Mouse (Mus musculus) mouse embryonic stem cell (cell line): ENCODE measurements around the gene Adgre5.

ENCODE experiments used
- in situ Hi-C, 2 experiments: fragments of 300-500 bp; cut with MboI; formaldehyde crosslinking; loops; 1 replicate in 1 of 2; 3 replicates in 1 of 2; pipeline ENCODE4 v1.14.3; 2019 to 2020; ENCODE audit warnings: low sequenced_read_pairs in 2 of 2, low pct_unique_long_range_greater_than_20kb in 1 of 2, mixed read lengths in 1 of 2; ENCODE audit not compliant: unreplicated experiment in 1 of 2

Gene Adgre5

GRCm38 (mm10) chr8:83740976-83741741 lies at the start of gene Adgre5:
Adgre5 (minus strand) TSS chr8:83741326.
- in situ Hi-C loops: no loop called here

GRCm38 (mm10) chr8:83789826-83790225 lies 48.7 kb upstream of the Adgre5 start:
- in situ Hi-C loops: no loop called here

GRCm38 (mm10) chr8:83785046-83785445 lies 43.9 kb upstream of the Adgre5 start:
- in situ Hi-C loops: no loop called here

- in situ Hi-C loops: loop anchor here (5.0 kb wide), 1 partner anchor 114 kb away; no protein-coding TSS in a partner anchor
Measured at GRCm38 (mm10) chr8:83782832-83783558, 41.9 kb upstream of the Adgre5 start.

GRCm38 (mm10) chr8:83779610-83780009 lies 38.5 kb upstream of the Adgre5 start:
- in situ Hi-C loops: loop anchor here (5.0 kb wide), 1 partner anchor 118 kb away; no protein-coding TSS in a partner anchor

- in situ Hi-C loops: no loop called here
Measured at GRCm38 (mm10) chr8:83778051-83778450, 36.9 kb upstream of the Adgre5 start.

GRCm38 (mm10) chr8:83776632-83777031 lies 35.5 kb upstream of the Adgre5 start:
- in situ Hi-C loops: no loop called here

- in situ Hi-C loops: no loop called here
Measured at GRCm38 (mm10) chr8:83774221-83774620, 33.1 kb upstream of the Adgre5 start.

GRCm38 (mm10) chr8:83773452-83773846 lies 32.3 kb upstream of the Adgre5 start:
- in situ Hi-C loops: no loop called here

- in situ Hi-C loops: no loop called here
Measured at GRCm38 (mm10) chr8:83772701-83773451, 31.8 kb upstream of the Adgre5 start.

- in situ Hi-C loops: no loop called here
Measured at GRCm38 (mm10) chr8:83771791-83772190, 30.7 kb upstream of the Adgre5 start.

- in situ Hi-C loops: no loop called here
Measured at GRCm38 (mm10) chr8:83770669-83771068, 29.5 kb upstream of the Adgre5 start.

GRCm38 (mm10) chr8:83769720-83770119 lies 28.6 kb upstream of the Adgre5 start:
- in situ Hi-C loops: no loop called here

GRCm38 (mm10) chr8:83768526-83768925 lies 27.4 kb upstream of the Adgre5 start:
- in situ Hi-C loops: no loop called here

GRCm38 (mm10) chr8:83767442-83767841 lies 26.3 kb upstream of the Adgre5 start:
- in situ Hi-C loops: no loop called here

GRCm38 (mm10) chr8:83765663-83766062 lies 24.5 kb upstream of the Adgre5 start:
- in situ Hi-C loops: no loop called here

- in situ Hi-C loops: no loop called here
Measured at GRCm38 (mm10) chr8:83764717-83765116, 23.6 kb upstream of the Adgre5 start.

GRCm38 (mm10) chr8:83764116-83764515 lies 23.0 kb upstream of the Adgre5 start:
- in situ Hi-C loops: no loop called here

GRCm38 (mm10) chr8:83759231-83759759 lies 18.2 kb upstream of the Adgre5 start:
- in situ Hi-C loops: no loop called here
